Mouse (Mus musculus) liver, adult 2 months (tissue): ENCODE data around the gene Hrh2.

Source experiments
- CTCF ChIP-seq: fragments of 200-500 bp; IDR thresholded peaks from 2 replicates; pipeline ENCODE4 v1.5.1; 2011; ENCODE audit warnings: low read depth, low read length, control low read depth
- POLR2A ChIP-seq: fragments of 200-500 bp; IDR thresholded peaks from 2 replicates; pipeline ENCODE4 v1.6.1; 2011; ENCODE audit warnings: low read length, control low read depth; ENCODE audit not compliant: insufficient read depth; ENCODE audit errors: extremely low read depth

- TF ChIP-seq CTCF: no peak
- TF ChIP-seq POLR2A: no peak
Measured at GRCm38 (mm10) chr13:54186394-54186793, 5.5 kb upstream of the Hrh2 start.
